Mouse (Mus musculus): ENCODE data around the gene Rdx. TPM values are rescaled to one million over a fixed set of nuclear protein-coding genes. Genes with fewer than 3 reads are reported as not detected.

The Rdx gene
- polyA plus RNA-seq (2012; rRNA removed; ENCODE audit: low replicate concordance), result 0.49 and 0.75 TPM in 2 replicates

GRCm38 (mm10) chr9:52047129-52047820 is at the start of gene Rdx:
Gene Rdx (plus strand): TSS chr9:52047173.

Other genes starting within 250 kb of the Rdx start
- 204 and 375 TPM in 2 replicates for gene Fdx1, start 83.6 kb upstream of the Rdx start, polyA plus RNA-seq (2012; rRNA removed; ENCODE audit: low replicate concordance)
- gene Zc3h12c, start 121.4 kb downstream of the Rdx start, polyA plus RNA-seq (2012; rRNA removed; ENCODE audit: low replicate concordance), result 0.08 and 0.25 TPM in 2 replicates